Mouse (Mus musculus) heart, embryonic 14.5 days (tissue): Measurements from ENCODE around the gene Gja5. TPM values are rescaled to one million over a fixed set of nuclear protein-coding genes. Genes with fewer than 3 reads are reported as not detected.

Experiments used
- ATAC-seq: fragments of 200-750 bp; cut with Nextera tagmentation; 2 replicates; pipeline ENCODE4 v1.8.0; 2017; ENCODE audit warnings: low read depth, moderate TSS enrichment; ENCODE audit not compliant: insufficient number of reproducible peaks, insufficient read depth, low FRiP score
- H3K27ac ChIP-seq, 2 experiments: fragments of 200-500 bp in 1 of 2; fragments of 300-500 bp in 1 of 2; sonication (generic) in 1 of 2; replicated peaks in 1 of 2; 2 replicates each; pipeline ENCODE4 v1.5.1; 2012 to 2014; ENCODE audit warnings: low read depth in 2 of 2, low read length in 2 of 2, control low read depth in 1 of 2, mild to moderate bottlenecking in 1 of 2, mixed read lengths in 1 of 2; ENCODE audit not compliant: control insufficient read depth in 1 of 2, insufficient read depth in 1 of 2
- H3K27me3 ChIP-seq: fragments of 300-500 bp; sonication (generic); 2 replicates; pipeline ENCODE4 v1.6.1; 2014; ENCODE audit warnings: mild to moderate bottlenecking, low read length, control low read depth; ENCODE audit not compliant: control insufficient read depth, insufficient read depth
- H3K36me3 ChIP-seq: fragments of 300-500 bp; sonication (generic); 2 replicates; pipeline ENCODE4 v1.6.1; 2014; ENCODE audit warnings: mild to moderate bottlenecking, control low read depth, low read length, mixed read lengths; ENCODE audit not compliant: control insufficient read depth, insufficient read depth
- H3K4me1 ChIP-seq, 2 experiments: fragments of 200-500 bp in 1 of 2; fragments of 300-500 bp in 1 of 2; sonication (generic) in 1 of 2; 2 replicates each; pipeline ENCODE4 v1.6.1; 2012 to 2014; ENCODE audit warnings: low read length in 2 of 2, control low read depth in 1 of 2, mixed read lengths in 1 of 2; ENCODE audit not compliant: control insufficient read depth in 2 of 2, insufficient read depth in 2 of 2
- H3K4me2 ChIP-seq: fragments of 300-500 bp; sonication (generic); 2 replicates; pipeline ENCODE4 v1.6.1; 2014; ENCODE audit warnings: mild to moderate bottlenecking, low read length
- H3K4me3 ChIP-seq, 2 experiments: fragments of 200-500 bp in 1 of 2; fragments of 300-500 bp in 1 of 2; sonication (generic) in 1 of 2; 2 replicates each; pipeline ENCODE4 v1.5.1; 2012 to 2014; ENCODE audit warnings: low read length in 2 of 2, mild to moderate bottlenecking in 2 of 2, control low read depth in 1 of 2, low read depth in 1 of 2, moderate library complexity in 1 of 2; ENCODE audit not compliant: control insufficient read depth in 1 of 2, insufficient read depth in 1 of 2
- H3K9ac ChIP-seq: fragments of 300-500 bp; sonication (generic); 2 replicates; pipeline ENCODE4 v1.6.1; 2014; ENCODE audit warnings: mild to moderate bottlenecking, low read length
- H3K9me3 ChIP-seq: fragments of 300-500 bp; sonication (generic); 2 replicates; pipeline ENCODE4 v1.6.1; 2016; ENCODE audit warnings: low read length, control low read depth; ENCODE audit not compliant: control insufficient read depth
- WGBS: fragments of 180-500 bp; shearing (Covaris S2); extraction: QIAGEN DNeasy Blood & Tissue Kit; methylation state at CpG from one replicate; pipeline ENCODE4 v1.1.7; 2014; 5-methylcytosine and 5-hydroxymethylcytosine counted together
- polyA plus RNA-seq: library from polyadenylated mRNA; unstranded; fragments of >200 nt; fragmentation: Nextera tagmentation; extraction: Ambion mirVana; gene quantifications from 2 replicates; pipeline ENCODE4 v1.2.1, GENCODE M21; 2014

The Gja5 gene
- polyA plus RNA-seq, 1 experiment from 2014 or later, result 43.4 TPM

- Histone ChIP-seq H3K4me2 (no peak overlapping the region), H3K36me3 (no peaks in the 10 kb centered on the region), H3K27ac (peak overlapping the region; percentile 76 to 84), H3K9ac (no peak overlapping the region), H3K9me3 (no peaks in the 10 kb centered on the region), H3K4me3 (no peak overlapping the region), H3K4me1 (peaks cover 13 to 22% of the 10 kb centered on the region in 2 experiments; a peak in 3 of 4 replicates), H3K27me3 (no peaks in the 10 kb centered on the region)
- ATAC-seq, result peak; percentile 49
- WGBS, result 3% methylated on average over 7 of the region's 7 CpGs
Observed at GRCm38 (mm10) chr3:96970986-96971385, 66.5 kb downstream of the Gja5 start.

- Histone ChIP-seq H3K4me1 (peaks cover 13 to 22% of the 10 kb centered on the region in 2 experiments; a peak in 3 of 4 replicates), H3K27ac (no peak overlapping the region), H3K36me3 (no peaks in the 10 kb centered on the region), H3K9ac (no peak overlapping the region), H3K4me3 (no peak overlapping the region), H3K9me3 (no peaks in the 10 kb centered on the region), H3K4me2 (no peak overlapping the region), H3K27me3 (no peaks in the 10 kb centered on the region; the same call in 1 of the 2 replicates)
- ATAC-seq, result no peak
- 88% methylated on average over 7 of the region's 7 CpGs for WGBS
Observed at GRCm38 (mm10) chr3:96974467-96974866, 70.0 kb downstream of the Gja5 start.

DNA sequence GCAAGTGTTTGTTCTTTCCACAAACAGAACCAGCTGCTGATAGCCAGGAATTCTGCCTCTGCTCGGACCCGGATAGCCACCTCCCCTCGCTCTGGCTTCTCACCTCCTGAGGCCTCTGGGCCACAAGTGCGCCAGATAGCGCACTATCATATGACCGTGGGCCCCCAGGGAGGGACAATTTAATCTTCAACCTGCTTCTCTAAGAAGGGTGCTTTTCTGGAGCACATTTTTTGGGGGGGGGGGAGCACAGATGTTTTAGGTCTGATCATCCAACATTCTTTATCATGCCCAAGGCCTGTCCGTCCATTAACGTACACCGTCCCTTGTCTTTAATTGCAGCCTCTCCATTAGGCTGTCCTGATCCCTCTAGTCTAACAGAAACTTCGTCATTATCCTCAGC is 71.1 kb downstream of the Gja5 start:
- Histone ChIP-seq H3K27ac (no peak overlapping the region), H3K4me3 (no peak overlapping the region), H3K36me3 (no peaks in the 10 kb centered on the region), H3K27me3 (no peaks in the 10 kb centered on the region; the same call in 1 of the 2 replicates), H3K4me2 (no peak overlapping the region), H3K4me1 (peaks cover 11 to 18% of the 10 kb centered on the region in 2 experiments; a peak in 3 of 4 replicates), H3K9me3 (no peaks in the 10 kb centered on the region), H3K9ac (no peak overlapping the region)
- ATAC-seq, result no peak
- WGBS, result 67% methylated on average over 10 of the region's 10 CpGs

- H3K4me1 ChIP-seq, result peaks cover 6 to 9% of the 10 kb centered on the region in 2 experiments; a peak in 3 of 4 replicates
- no peaks in the 10 kb centered on the region; the same call in 1 of the 2 replicates for H3K27me3 ChIP-seq
- no peak overlapping the region for H3K27ac ChIP-seq
- no peaks in the 10 kb centered on the region for H3K9me3 ChIP-seq
- 90% methylated on average over 2 of the region's 2 CpGs for WGBS
- no peak overlapping the region for H3K9ac ChIP-seq
- H3K36me3 ChIP-seq, result no peaks in the 10 kb centered on the region
- H3K4me3 ChIP-seq, result no peak overlapping the region
- ATAC-seq, result no peak
- no peak overlapping the region for H3K4me2 ChIP-seq
Observed at GRCm38 (mm10) chr3:96977507-96977906, 73.0 kb downstream of the Gja5 start.

GRCm38 (mm10) chr3:96978469-96978868 is 74.0 kb downstream of the Gja5 start:
- no peak overlapping the region for H3K4me2 ChIP-seq
- no peaks in the 10 kb centered on the region; the same call in 1 of the 2 replicates for H3K27me3 ChIP-seq
- H3K9me3 ChIP-seq, result no peaks in the 10 kb centered on the region
- no peak overlapping the region for H3K27ac ChIP-seq
- no peaks in the 10 kb centered on the region for H3K36me3 ChIP-seq
- H3K9ac ChIP-seq, result no peak overlapping the region
- WGBS, result 62% methylated on average over 6 of the region's 6 CpGs
- no peak overlapping the region for H3K4me3 ChIP-seq
- no peak for ATAC-seq
- H3K4me1 ChIP-seq, result peaks cover 6 to 9% of the 10 kb centered on the region in 2 experiments; a peak in 3 of 4 replicates

- Histone ChIP-seq H3K36me3 (no peaks in the 10 kb centered on the region), H3K4me3 (no peak overlapping the region), H3K4me2 (no peak overlapping the region), H3K27me3 (no peaks in the 10 kb centered on the region; the same call in 1 of the 2 replicates), H3K9ac (no peak overlapping the region), H3K9me3 (no peaks in the 10 kb centered on the region), H3K4me1 (peaks cover 6 to 9% of the 10 kb centered on the region in 2 experiments; a peak in 3 of 4 replicates), H3K27ac (no peak overlapping the region)
- WGBS, result 73% methylated on average over 3 of the region's 3 CpGs
- ATAC-seq, result no peak
Observed at GRCm38 (mm10) chr3:96979020-96979419, 74.5 kb downstream of the Gja5 start.

DNA sequence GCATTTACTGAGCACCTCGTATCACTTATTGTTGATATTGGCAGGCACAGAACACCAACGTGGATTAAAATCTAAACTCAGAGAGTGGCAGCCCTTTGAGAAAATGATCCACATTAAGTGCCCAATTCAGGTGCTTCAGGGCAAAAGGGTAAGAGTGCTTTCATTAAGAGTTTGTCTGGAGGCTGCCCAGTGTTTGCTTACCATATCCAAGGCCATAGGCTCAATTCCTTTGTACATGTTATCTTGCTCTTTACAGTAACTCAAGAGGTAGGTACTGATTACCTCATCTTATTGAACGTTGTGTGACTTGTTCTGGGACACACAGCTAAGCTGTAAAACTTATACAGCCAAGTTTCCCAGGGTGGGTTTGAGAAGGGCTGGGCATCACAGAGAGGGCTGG is 77.3 kb downstream of the Gja5 start:
- Histone ChIP-seq H3K4me2 (no peak overlapping the region), H3K9ac (no peak overlapping the region), H3K27me3 (no peaks in the 10 kb centered on the region; the same call in 1 of the 2 replicates), H3K36me3 (no peaks in the 10 kb centered on the region), H3K4me3 (no peak overlapping the region), H3K27ac (no peak overlapping the region), H3K4me1 (no peaks in the 10 kb centered on the region), H3K9me3 (no peaks in the 10 kb centered on the region)
- 44% methylated on average over 3 of the region's 3 CpGs for WGBS
- no peak for ATAC-seq

DNA sequence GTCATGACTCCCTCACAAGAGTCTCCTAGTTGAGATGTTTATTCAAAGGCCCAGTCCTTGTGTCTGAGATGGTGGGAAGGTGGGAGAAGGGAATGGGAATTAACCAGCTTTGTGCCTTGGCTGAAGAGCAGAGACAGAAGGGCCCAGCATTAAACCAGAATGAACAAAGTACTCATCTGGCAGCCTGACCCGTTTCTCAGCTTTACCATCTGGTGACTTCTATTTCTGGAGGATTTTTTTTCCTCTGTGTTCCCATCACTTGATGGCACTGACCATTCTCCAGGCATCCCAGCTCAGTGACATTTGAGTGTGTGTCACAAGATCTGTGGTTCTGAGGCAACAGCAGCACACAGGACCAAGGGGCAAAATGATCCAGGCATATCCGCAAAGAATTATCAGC is 78.2 kb downstream of the Gja5 start:
- H3K9me3 ChIP-seq, result no peaks in the 10 kb centered on the region
- H3K4me2 ChIP-seq, result no peak overlapping the region
- no peaks in the 10 kb centered on the region for H3K4me1 ChIP-seq
- H3K9ac ChIP-seq, result no peak overlapping the region
- ATAC-seq, result no peak
- no peaks in the 10 kb centered on the region for H3K36me3 ChIP-seq
- H3K27me3 ChIP-seq, result no peaks in the 10 kb centered on the region
- H3K27ac ChIP-seq, result no peak overlapping the region
- H3K4me3 ChIP-seq, result no peak overlapping the region
- 82% methylated on average over 2 of the region's 2 CpGs for WGBS
